ENCODE assay signal across 8 mouse cellular contexts in genomic region chr11:29547752-29548503, GRCm38 (mm10). TPM values are rescaled to one million over a fixed set of nuclear protein-coding genes. Genes with fewer than 3 reads are reported as not detected.
DNase-seq lines count a peak whose midpoint lies in the region; ATAC-seq and TF ChIP-seq lines count a peak whose summit lies in the region.

TSS of gene Clhc1 (plus strand) at chr11:29547950.
TSS of gene Rps27a (minus strand) at chr11:29548109.

- H3K27me3 ChIP-seq in forebrain, embryonic 10.5 days (ENCODE audit: poor library complexity, severe bottlenecking), result no peaks in the 10 kb centered on the region
- no peaks in the 10 kb centered on the region for H3K27me3 ChIP-seq in heart, embryonic 15.5 days
- H3K27me3 ChIP-seq in liver, embryonic 14.5 days (ENCODE audit: control insufficient read depth, insufficient read depth, low read length), result no peaks in the 10 kb centered on the region
- no peaks in the 10 kb centered on the region for H3K27me3 ChIP-seq in neural tube, embryonic 11.5 days (ENCODE audit: control insufficient read depth, insufficient read depth, low read length)
- no peaks in the 10 kb centered on the region for H3K27me3 ChIP-seq in stomach, postnatal 0 days (ENCODE audit: control insufficient read depth, insufficient read depth, low read length)

- H3K36me3 ChIP-seq in forebrain, embryonic 10.5 days (replicated peaks), result peaks cover 40% of the 10 kb centered on the region
- H3K36me3 ChIP-seq in heart, embryonic 15.5 days, result peaks cover 34% of the 10 kb centered on the region
- H3K36me3 ChIP-seq in liver, embryonic 14.5 days (replicated peaks; ENCODE audit: control insufficient read depth, insufficient read depth, low read depth), result peaks cover 29% of the 10 kb centered on the region
- H3K36me3 ChIP-seq in neural tube, embryonic 11.5 days (ENCODE audit: control insufficient read depth, insufficient read depth, low read length), result peaks cover 8% of the 10 kb centered on the region
- H3K36me3 ChIP-seq in stomach, postnatal 0 days (ENCODE audit: control insufficient read depth, insufficient read depth, low read length), result peaks cover 5% of the 10 kb centered on the region; the same call in 1 of the 2 replicates

- no peaks in the 10 kb centered on the region for H3K9me3 ChIP-seq in forebrain, embryonic 10.5 days
- H3K9me3 ChIP-seq in heart, embryonic 15.5 days (replicated peaks), result no peaks in the 10 kb centered on the region
- H3K9me3 ChIP-seq in liver, embryonic 14.5 days (ENCODE audit: control insufficient read depth, low read length), result no peaks in the 10 kb centered on the region
- no peaks in the 10 kb centered on the region for H3K9me3 ChIP-seq in neural tube, embryonic 11.5 days (ENCODE audit: control insufficient read depth, low read length)
- H3K9me3 ChIP-seq in stomach, postnatal 0 days (ENCODE audit: control insufficient read depth, low read length), result no peaks in the 10 kb centered on the region

- H3K4me1 ChIP-seq in forebrain, embryonic 10.5 days, result peaks cover 16% of the 10 kb centered on the region
- H3K4me1 ChIP-seq in heart, embryonic 15.5 days (replicated peaks), result peaks cover 14% of the 10 kb centered on the region
- H3K4me1 ChIP-seq in liver, embryonic 14.5 days (replicated peaks; ENCODE audit: control insufficient read depth in 2 of 2, insufficient read depth in 2 of 2, low read length in 1 of 2), result peaks cover 8 to 13% of the 10 kb centered on the region in 2 experiments
- H3K4me1 ChIP-seq in neural tube, embryonic 11.5 days (ENCODE audit: control insufficient read depth, insufficient read depth, low read length), result no peaks in the 10 kb centered on the region
- no peaks in the 10 kb centered on the region for H3K4me1 ChIP-seq in stomach, postnatal 0 days (replicated peaks; ENCODE audit: control insufficient read depth, insufficient read depth)

- DNase-seq in CD8-positive naive resting alpha-beta T cell, adult 2 months (ENCODE audit: low read depth in 2 of 2, low spot score in 2 of 2), result peak; percentile 95 to 96
- DNase-seq in c-Kit-positive CD71-negative TER-119-negative erythroid progenitor cells, embryonic 14.5 days (ENCODE audit: low read depth), result peak; percentile 80
- DNase-seq in forebrain, embryonic 10.5 days (ENCODE audit: extremely low spot score, low spot score), result peak; percentile 88
- DNase-seq in kidney, postnatal 25 days, result peak; percentile 95
- DNase-seq in liver, embryonic 14.5 days (ENCODE audit: low read depth in 3 of 3, low spot score in 3 of 3), result peak; percentile 77 to 91 (median 83)
- DNase-seq in neural tube, embryonic 11.5 days (ENCODE audit: low spot score), result peak; percentile 94
- DNase-seq in stomach, postnatal 0 days (ENCODE audit: low spot score), result peak; percentile 93

- ATAC-seq in heart, embryonic 15.5 days (replicated peaks; ENCODE audit: insufficient number of reproducible peaks, insufficient read depth, low FRiP score, low read depth), result peak; percentile 94
- ATAC-seq in liver, embryonic 14.5 days (ENCODE audit: insufficient read depth), result peak; percentile 98
- peak; percentile 96 for ATAC-seq in neural tube, embryonic 11.5 days (ENCODE audit: insufficient read depth, low FRiP score, low TSS enrichment)
- peak; percentile 99 for ATAC-seq in stomach, postnatal 0 days (ENCODE audit: low FRiP score, low TSS enrichment)

- H3K27ac ChIP-seq in forebrain, embryonic 10.5 days, result peak within 1 kb of the TSS; percentile 96
- peak within 1 kb of the TSS; percentile 87 for H3K27ac ChIP-seq in heart, embryonic 15.5 days
- H3K27ac ChIP-seq in liver, embryonic 14.5 days, result peak within 1 kb of the TSS; percentile 59
- peak within 1 kb of the TSS; percentile 54; the same call in 1 of the 2 replicates for H3K27ac ChIP-seq in neural tube, embryonic 11.5 days (ENCODE audit: low read depth, low read length)
- peak within 1 kb of the TSS; percentile 86 for H3K27ac ChIP-seq in stomach, postnatal 0 days (replicated peaks)

- peak; percentile 58 for TF ChIP-seq EP300 in liver, embryonic 14.5 days (IDR thresholded peaks at IDR 0.05; ENCODE audit: low read depth)
- TF ChIP-seq EP300 in stomach, postnatal 0 days (optimal IDR thresholded peaks at IDR 0.05), result peak; percentile 94

- H3K4me2 ChIP-seq in heart, embryonic 15.5 days, result peak within 1 kb of the TSS; percentile 76
- H3K4me2 ChIP-seq in liver, embryonic 14.5 days (ENCODE audit: low read depth), result peak within 1 kb of the TSS; percentile 90
- H3K4me2 ChIP-seq in neural tube, embryonic 11.5 days (ENCODE audit: low read depth), result peak within 1 kb of the TSS; percentile 57
- H3K4me2 ChIP-seq in stomach, postnatal 0 days (replicated peaks; ENCODE audit: low read depth), result peak within 1 kb of the TSS; percentile 60

- WGBS in forebrain, embryonic 10.5 days, result under 1% methylated on average over 46 of the region's 46 CpGs
- under 1% methylated on average over 46 of the region's 46 CpGs for WGBS in heart, embryonic 15.5 days
- WGBS in liver, embryonic 14.5 days (ENCODE audit: insufficient replicate concordance), result under 1% methylated on average over 46 of the region's 46 CpGs
- WGBS in neural tube, embryonic 11.5 days, result under 1% methylated on average over 46 of the region's 46 CpGs
- WGBS in stomach, postnatal 0 days, result under 1% methylated on average over 46 of the region's 46 CpGs

- peak within 1 kb of the TSS; percentile 93 for H3K9ac ChIP-seq in heart, embryonic 15.5 days
- H3K9ac ChIP-seq in liver, embryonic 14.5 days (replicated peaks), result peak within 1 kb of the TSS; percentile 90
- H3K9ac ChIP-seq in neural tube, embryonic 11.5 days (ENCODE audit: low read length), result peak within 1 kb of the TSS; percentile 91
- H3K9ac ChIP-seq in stomach, postnatal 0 days (ENCODE audit: low read length), result peak within 1 kb of the TSS; percentile 89

- peak within 1 kb of the TSS; percentile 80 for H3K4me3 ChIP-seq in forebrain, embryonic 10.5 days
- H3K4me3 ChIP-seq in heart, embryonic 15.5 days, result peak within 1 kb of the TSS; percentile 91
- peak within 1 kb of the TSS; percentile 87 to 99 for H3K4me3 ChIP-seq in liver, embryonic 14.5 days (ENCODE audit: insufficient read depth in 1 of 2, low read depth in 2 of 2, low read length in 2 of 2)
- peak within 1 kb of the TSS; percentile 79 for H3K4me3 ChIP-seq in neural tube, embryonic 11.5 days (ENCODE audit: low read depth, low read length)
- peak within 1 kb of the TSS; percentile 77 for H3K4me3 ChIP-seq in stomach, postnatal 0 days (ENCODE audit: low read depth, low read length)

- peak; percentile 58 for TF ChIP-seq CTCF in liver, embryonic 14.5 days (IDR thresholded peaks at IDR 0.05; ENCODE audit: low read depth)
- TF ChIP-seq CTCF in stomach, postnatal 0 days (IDR thresholded peaks at IDR 0.05; ENCODE audit: low read depth), result peak; percentile 47

RNA-seq across cellular contexts. Expression of gene Clhc1, which starts in this region (rescaled TPM):
- 0.21 and 0.37 TPM in 2 replicates for polyA plus RNA-seq in forebrain, embryonic 10.5 days (2016; fragmentation: Nextera tagmentation; extraction: Ambion mirVana)
- 0.22 and 0.24 TPM in 2 replicates for polyA plus RNA-seq in heart, embryonic 15.5 days (2015; fragmentation: Nextera tagmentation; extraction: Ambion mirVana)
- 0.03 and 0.10 TPM in 2 replicates for polyA plus RNA-seq in liver, embryonic 14.5 days (2012; rRNA removed)
- 0.30 TPM in 1 of 2 replicates, not detected in the other for polyA plus RNA-seq in liver, embryonic 14.5 days (2014; fragmentation: Nextera tagmentation; extraction: Ambion mirVana)
- 0.42 and 0.45 TPM in 2 replicates for polyA plus RNA-seq in neural tube, embryonic 11.5 days (2014; fragmentation: Nextera tagmentation; extraction: Ambion mirVana)
- 0.07 TPM in 1 of 2 replicates, not detected in the other for polyA plus RNA-seq in stomach, postnatal 0 days (2015; fragmentation: Nextera tagmentation; extraction: Ambion mirVana)

RNA-seq across cellular contexts. Expression of gene Rps27a, which starts in this region (rescaled TPM):
- 1,077 and 1,102 TPM in 2 replicates for polyA plus RNA-seq in forebrain, embryonic 10.5 days (2016; fragmentation: Nextera tagmentation; extraction: Ambion mirVana)
- polyA plus RNA-seq in heart, embryonic 15.5 days (2015; fragmentation: Nextera tagmentation; extraction: Ambion mirVana), result 549 and 606 TPM in 2 replicates
- 376 and 902 TPM in 2 replicates for polyA plus RNA-seq in liver, embryonic 14.5 days (2012; rRNA removed)
- polyA plus RNA-seq in liver, embryonic 14.5 days (2014; fragmentation: Nextera tagmentation; extraction: Ambion mirVana), result 1,086 and 1,164 TPM in 2 replicates
- 954 and 1,013 TPM in 2 replicates for polyA plus RNA-seq in neural tube, embryonic 11.5 days (2014; fragmentation: Nextera tagmentation; extraction: Ambion mirVana)
- 1,012 and 1,015 TPM in 2 replicates for polyA plus RNA-seq in stomach, postnatal 0 days (2015; fragmentation: Nextera tagmentation; extraction: Ambion mirVana)

Comparison
In these comparisons a context has a peak if more than half of its experiments do, and no peak if none do; other contexts are left out.
1. Peak in every context shown above with its lines: DNase-seq, ATAC-seq, H3K4me3 ChIP-seq and H3K27ac ChIP-seq.